Mouse (Mus musculus): Measurements from ENCODE around the gene Zfp653. TPM values are rescaled to one million over a fixed set of nuclear protein-coding genes. Genes with fewer than 3 reads are reported as not detected.
"Not testable (repeated sequence)": the region's sequence is repeated elsewhere in the genome, so short reads cannot be mapped to it uniquely, and the experiment has no call there.

Zfp653 gene
- 5.7 and 7.9 TPM in 2 replicates for total RNA-seq (2017)

DNA sequence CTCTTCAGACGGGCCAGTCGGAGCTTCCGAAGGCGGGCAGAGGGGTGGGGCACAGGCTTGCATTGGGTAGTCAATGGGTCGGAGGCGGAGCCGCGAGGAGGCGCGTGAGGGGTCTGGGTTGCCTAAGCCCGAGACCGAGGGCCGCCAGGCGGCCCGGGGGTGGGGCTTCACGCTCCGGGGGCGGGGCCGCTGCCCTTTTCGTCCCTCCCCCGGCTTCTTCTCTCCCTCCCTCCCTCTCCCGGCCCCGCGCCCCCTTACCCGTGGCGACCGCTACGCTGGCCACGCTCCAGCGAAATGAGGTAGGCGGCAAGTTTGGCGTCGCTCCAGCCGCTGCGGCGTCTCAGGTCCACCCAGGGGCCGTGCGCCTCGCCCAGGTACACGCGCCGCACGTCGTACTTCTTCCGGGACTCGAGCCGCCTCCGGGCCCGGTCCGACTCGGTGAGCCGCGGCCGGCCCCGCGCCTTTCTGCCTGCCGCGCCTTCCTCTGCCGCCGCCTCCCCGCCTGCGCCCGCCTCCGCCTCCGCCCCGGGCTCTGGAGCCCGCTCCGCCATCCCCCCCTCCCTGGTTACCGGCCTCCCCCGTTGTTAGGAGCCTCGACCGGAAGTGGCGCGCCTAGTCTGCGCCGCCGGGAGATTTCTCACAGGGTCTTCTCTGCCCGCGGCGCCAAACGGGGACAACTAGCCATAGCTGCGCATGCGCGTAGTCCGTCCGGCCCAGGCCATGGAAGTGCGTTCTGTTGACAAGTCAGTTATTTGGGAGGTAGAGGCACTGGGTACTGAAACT lies at the start of gene Zfp653, which contains the start of gene Gm49318:
TSS of gene Zfp653 (minus strand) at position 586 of the 783 bp plus-strand sequence.
TSS of gene Gm49318 (minus strand) at position 469 of the 783 bp plus-strand sequence.
- peak; percentile 96 for ATAC-seq (replicated peaks; ENCODE audit: low read depth, poor library complexity, severe bottlenecking)

DNA sequence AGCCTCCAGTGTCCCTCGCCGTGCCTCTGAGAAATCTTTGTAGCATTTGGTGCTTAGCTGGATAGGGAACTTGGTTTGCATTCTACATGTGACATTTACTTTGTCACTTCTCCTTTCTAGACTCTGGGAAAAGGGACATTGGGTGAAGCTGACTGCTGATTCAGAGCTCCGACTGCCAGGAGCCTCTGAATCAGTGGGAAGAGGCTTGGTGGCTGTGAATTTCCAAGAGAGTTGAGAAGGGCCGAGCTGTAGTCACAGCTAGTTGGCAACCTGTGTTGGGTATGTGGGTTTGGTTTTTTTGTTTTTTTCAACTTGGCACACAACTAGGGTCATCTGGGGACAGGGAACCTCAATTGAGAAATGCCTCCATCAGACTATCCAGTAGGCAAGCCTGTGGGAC lies 48.4 kb upstream of the Zfp653 start:
- ATAC-seq (replicated peaks; ENCODE audit: low read depth, poor library complexity, severe bottlenecking): no peak

DNA sequence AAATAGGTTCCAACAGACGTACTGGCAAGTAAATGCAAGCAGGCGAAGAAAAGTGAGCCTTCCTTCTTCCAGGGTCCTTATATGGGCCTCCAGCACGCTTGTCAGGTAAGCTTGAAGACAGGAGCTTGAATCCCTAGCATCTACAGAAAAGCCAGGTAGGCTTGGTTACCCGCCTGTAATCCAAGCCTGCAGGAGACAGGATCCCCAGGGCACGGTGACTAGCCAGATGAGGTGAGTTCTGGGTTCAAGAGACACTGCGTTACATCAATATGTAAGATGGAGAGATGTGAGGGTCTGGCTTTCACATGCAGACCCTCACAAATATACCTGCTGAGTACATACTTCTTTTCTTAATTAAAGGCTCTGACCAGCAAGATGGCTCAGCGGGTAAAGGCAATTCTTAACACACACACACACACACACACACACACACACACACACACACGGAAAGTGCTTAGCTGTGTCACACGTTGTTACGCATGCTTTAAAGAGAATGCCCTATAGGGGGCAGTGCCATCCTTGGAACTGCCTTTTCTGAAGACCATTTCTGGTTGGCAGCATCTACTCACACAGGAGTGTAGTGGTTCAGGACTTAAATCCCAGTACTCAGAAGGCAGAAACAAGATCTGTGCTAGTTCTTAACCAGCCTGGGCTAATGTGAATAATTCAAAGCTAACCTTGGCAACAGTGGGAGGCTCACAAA lies 46.7 kb upstream of the Zfp653 start:
- peak; percentile 40 for ATAC-seq (replicated peaks; ENCODE audit: low read depth, poor library complexity, severe bottlenecking)

DNA sequence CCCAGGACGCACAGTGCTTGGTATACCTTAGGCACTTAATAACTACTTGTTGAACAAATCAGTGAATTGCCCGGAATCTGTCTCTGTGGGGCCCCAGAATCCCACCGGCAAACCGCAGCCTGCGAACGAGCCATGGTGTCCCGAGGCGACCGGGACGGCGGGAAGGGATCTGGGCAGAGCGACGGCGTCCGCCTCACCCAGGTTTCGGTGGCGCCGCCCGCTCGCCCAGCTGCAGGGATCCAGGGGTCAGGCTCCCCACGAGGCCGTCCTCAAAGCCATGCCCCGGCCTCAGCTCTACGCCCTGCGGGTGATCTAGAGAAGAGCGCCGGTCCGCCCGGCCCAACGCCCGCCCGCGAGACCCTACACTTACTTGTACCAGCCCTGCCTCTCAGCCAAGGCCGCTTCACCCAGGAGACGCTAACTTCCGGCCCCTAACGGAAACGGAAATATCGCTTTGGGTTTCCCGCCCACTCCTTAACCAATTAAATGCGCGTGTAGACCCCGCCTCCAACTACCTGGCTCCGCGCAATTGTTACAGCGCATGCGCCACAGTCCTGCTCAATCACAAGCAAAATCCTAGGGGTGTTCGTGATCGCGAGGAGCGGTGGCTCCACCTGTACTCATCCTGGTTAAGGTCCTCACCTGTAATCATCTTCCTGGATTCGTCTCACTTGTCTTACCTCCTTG lies 45.7 kb upstream of the Zfp653 start, which contains the start of gene Elof1:
TSS of gene Elof1 (minus strand) at position 433 of the 687 bp plus-strand sequence.
- peak; percentile 97 for ATAC-seq (replicated peaks; ENCODE audit: low read depth, poor library complexity, severe bottlenecking)

DNA sequence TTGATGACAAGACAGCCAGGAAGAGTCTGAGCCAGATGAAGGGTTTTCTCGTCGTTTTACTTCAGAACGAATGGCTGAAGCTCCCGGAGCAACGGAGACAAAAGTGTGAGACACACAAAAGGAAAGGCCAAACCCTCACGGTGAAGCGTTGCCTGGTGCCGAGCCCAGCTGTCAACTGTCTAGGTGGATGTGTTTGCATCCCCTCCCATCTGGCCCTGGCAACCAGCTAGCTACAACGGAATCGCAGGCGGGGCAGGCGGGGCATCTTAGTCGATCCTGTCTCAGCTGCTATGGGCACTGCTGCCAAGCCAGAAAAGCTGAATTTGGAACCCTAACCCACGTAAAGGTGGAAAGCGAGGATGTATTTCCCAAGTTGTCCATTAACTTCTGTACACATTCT lies 44.9 kb upstream of the Zfp653 start:
- ATAC-seq (replicated peaks; ENCODE audit: low read depth, poor library complexity, severe bottlenecking): no peak

DNA sequence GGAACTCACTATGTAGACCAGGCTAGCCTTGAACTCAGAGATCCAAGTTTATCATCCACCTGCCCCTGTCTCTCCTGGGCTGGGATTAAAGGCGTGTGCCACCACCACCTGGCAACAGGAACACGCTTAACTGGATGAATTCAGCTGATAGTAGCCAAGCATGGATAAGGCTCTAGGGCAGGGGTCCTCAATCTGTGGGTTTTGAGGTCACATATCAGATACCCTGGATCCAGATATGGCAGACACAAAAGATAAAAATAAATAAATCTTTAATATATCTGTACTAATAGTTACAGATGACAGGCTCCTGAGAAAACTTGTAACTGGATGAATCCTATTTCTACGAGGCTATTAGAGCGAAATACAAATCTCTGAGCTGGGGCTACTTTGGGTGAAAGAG lies 44.5 kb upstream of the Zfp653 start:
- no peak for ATAC-seq (replicated peaks; ENCODE audit: low read depth, poor library complexity, severe bottlenecking)

DNA sequence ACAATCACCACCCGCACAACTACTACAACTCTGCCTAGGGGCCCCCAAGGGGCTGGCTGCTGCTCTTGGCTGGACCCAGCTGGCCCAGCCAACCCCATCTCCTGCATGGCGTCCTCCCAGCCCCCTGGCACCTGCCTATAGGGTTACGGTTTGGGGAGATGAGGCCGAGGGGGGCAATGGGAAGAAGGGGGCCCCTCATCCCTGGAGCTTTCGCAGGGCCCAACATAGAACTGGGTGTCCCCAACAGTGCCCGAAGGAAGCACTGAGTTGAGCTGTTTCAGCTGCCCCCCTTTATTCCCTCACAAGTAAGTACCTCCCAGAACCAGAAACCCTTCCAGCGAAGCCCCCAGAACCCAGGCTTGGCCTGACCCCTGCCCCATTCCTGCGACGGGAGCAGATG lies 37.0 kb upstream of the Zfp653 start:
- no peak for ATAC-seq (replicated peaks; ENCODE audit: low read depth, poor library complexity, severe bottlenecking)

DNA sequence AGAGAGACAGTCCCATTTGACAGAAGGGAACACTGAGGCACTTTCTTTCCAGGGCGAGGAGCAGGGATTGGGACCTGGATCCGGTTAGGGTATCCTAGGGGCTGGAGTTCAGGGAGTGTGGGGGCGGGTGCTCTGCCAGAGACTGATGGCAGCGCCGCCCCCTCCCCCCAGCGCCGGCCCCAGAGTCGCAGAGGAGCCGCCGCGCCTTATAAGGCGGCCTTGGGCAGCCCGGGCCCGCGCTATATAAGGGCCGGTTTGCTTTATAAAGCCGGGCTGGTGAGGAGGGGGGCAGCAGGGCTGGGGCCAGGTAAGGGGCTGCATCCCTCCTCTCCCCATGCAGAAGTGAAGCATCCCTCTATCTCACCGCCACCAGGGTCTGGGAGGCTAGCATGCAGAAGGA lies 28.7 kb upstream of the Zfp653 start:
- no peak for ATAC-seq (replicated peaks; ENCODE audit: low read depth, poor library complexity, severe bottlenecking)

DNA sequence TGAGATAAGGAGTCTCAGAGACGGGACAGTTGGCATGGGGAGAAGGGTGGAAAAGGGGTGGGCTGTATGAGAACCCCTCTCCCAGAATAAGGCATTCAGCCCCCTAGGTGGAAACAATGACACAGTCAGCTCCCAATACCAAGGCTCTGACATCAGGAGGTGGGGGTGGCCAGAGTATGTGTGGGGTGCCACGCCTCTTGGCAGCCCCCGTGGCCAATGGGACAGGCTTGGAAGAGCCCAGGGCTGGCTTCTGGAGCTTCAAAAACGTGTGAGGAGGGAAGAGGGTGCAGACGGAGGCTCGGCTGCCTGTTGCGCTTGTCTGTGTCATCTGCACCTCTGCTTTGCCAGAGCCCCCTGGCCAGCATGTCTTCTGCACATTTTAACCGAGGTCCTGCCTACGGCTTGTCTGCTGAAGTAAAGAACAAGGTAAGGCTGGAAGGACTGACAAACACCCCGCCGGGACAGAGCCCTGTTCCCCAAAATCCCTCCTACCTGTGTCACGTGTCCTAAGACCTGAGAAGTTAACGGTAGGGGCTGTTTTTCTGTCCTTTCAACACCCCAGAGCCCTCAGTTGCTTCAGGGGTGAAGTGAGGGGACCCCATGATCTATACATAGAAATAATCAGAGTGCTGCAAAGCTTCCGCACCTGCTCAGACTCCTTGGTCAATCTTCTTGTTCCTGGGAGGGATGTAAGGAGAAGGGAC lies 28.0 kb upstream of the Zfp653 start, which contains the start of gene Cnn1:
TSS of gene Cnn1 (plus strand) at position 224 of the 704 bp plus-strand sequence.
- no peak for ATAC-seq (replicated peaks; ENCODE audit: low read depth, poor library complexity, severe bottlenecking)

DNA sequence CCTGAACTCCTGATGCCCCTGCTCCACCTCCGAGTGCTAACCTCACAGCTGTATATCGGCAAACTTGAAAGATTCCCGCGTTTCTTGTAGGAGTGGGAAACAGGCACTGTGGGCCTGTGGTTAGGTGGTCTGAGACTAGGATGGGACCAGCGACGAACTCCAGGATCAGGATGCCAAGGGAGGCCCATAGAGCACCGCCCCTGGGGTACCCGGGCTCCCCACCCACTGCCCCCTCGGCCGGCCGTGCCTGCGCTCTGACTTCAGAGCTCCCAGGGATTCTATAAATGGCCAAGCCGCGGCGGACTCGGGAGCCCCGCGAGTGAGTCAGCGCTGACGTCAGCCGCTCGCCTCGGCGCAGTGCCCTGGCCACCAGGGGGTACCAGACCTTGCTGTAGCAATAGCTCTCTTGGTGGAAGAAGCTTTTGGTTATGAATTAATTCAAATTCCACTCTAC lies 24.7 kb upstream of the Zfp653 start:
- ATAC-seq (replicated peaks; ENCODE audit: low read depth, poor library complexity, severe bottlenecking): peak; percentile 99

DNA sequence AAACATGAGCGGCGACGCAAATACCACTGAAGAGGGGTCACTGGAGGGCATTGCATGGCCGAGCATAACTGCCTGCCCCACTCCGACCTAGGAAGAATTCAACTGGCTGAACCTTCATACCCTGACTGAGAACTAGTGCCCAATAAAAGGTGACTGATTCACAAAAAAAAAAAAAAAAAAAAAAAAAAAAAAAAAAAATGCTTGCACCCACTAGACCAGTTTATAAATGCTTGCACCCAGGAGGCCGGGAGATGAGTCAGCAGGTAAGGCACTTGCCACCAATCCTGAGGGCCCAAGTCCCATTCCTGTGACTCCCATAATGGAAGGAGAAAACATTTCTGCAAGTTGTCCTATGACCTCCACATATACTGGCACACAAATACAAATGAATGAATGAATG lies 21.6 kb upstream of the Zfp653 start:
- no peak for ATAC-seq (replicated peaks; ENCODE audit: low read depth, poor library complexity, severe bottlenecking)

DNA sequence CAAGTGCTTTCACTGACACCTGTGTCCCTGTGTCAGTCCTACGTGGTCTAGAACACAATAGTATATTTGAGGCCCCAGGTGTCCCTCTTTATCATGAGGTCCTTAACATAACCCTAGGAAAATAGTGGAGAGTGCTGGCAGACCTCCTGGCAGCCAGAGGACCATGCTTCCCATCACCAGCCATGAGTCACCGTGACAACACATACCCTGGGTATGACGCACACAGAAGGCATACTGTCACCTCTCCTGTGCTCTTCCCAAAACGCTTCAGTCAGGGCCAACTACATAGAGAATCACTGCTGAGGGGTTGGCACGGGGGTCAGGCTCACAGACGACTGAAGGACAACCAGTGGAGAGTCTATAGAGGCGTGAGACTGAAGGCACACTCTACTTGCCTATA lies 18.8 kb upstream of the Zfp653 start:
- no peak for ATAC-seq (replicated peaks; ENCODE audit: low read depth, poor library complexity, severe bottlenecking)

DNA sequence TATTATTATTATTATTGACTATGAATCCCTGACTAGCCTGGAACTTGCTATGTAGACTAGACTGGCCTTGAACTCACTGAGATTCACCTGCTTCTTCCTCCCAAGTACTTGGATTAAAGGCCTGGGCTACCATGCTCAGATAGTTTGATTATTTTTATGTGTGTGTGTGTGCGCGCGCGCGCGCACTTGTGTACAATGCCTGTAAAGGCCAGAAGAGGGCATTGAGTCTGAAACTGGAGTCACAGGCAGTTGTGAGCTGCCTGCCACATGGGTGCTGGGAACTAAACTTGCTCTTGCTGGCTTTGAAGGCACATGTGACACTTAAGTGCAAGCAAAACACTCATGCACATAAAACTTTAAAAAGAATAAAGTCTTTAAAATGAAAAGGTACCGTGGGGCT lies 18.1 kb upstream of the Zfp653 start:
- ATAC-seq (replicated peaks; ENCODE audit: low read depth, poor library complexity, severe bottlenecking): no peak

DNA sequence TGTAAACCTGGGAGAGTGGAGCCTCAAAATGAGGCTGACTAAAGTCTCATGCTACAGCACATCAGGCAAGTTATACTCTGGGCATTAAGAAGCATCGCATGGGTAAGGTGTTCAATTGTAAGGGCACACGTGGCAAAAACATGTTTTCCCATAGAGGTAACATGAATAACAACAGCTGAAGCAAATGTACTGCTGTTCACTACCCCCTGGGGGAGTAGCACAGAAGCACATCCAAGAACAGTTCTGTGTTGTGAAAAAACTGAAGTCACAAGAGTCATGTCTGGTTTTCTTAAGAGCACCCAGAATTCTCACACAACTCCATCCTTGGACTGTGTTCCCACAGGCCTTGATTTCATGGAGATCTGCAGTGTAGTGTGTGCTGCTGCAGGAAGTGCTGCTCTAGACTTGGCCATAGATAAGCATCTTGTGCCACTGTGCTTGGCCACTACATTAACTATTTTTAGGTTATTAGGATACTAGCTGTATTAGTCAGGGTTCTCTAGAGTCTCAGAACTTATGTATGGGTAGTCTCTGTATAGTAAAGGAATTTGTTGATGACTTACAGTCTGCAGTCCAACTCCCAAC lies 15.9 kb upstream of the Zfp653 start:
- no peak for ATAC-seq (replicated peaks; ENCODE audit: low read depth, poor library complexity, severe bottlenecking)

DNA sequence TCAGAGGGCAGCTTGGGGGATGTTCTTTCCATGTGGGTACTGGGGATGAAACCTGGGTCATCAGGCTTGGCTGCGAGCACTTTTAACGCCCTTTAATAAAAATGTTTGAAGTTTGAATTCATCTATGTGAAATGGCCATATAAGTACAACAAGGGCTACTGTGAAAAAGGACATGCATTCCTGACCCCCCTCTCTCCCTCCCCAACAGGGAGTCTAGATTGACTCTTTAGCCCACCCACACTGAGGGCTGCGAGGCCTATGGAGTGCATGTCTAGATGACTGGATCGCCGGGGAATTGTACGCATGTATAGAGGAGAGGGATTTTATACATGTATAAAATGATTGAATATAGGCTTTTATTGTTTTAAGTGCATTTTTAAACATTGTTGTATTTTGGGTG lies 14.8 kb upstream of the Zfp653 start:
- ATAC-seq (replicated peaks; ENCODE audit: low read depth, poor library complexity, severe bottlenecking): no peak

DNA sequence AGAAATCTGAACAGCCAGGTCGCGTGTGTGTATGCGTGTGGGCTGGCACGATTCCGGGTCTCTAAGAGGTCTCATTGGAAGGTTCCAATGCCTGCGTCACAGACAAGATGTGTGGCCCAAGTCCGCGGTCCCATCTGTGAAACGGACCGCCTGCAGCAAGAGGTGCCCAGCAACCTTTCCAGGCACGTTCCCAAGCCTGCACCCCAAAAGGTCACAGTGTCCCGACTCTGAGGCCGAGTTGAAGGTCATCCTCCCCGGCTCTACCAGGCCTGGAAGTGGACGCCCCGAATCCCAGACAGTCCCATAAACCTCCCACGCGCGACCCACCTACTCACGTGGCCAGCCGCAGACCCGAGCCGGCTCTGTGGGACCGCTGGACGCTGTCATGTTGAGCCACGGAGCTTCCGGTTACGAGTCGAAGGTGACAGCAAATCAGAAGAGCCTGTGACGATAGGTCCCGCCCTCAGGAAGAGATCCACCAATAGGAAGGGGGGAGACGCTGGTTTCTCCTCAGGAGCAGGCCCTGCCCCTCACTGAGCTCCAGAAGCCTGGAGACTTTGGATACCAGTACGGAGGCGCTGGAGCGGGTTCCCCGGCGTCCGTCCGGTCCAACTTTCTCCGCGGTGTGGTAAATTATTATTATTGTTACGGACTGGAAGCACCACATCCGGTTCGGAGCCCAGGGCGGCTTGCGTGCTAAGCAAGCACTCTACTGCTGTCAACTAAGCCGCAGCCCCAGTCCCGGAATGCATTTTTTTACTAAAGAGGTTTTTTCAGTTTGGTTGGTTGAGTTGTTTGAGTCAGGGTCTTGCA lies 14.1 kb upstream of the Zfp653 start, which contains the start of gene Ecsit:
TSS of gene Ecsit (minus strand) at position 417 of the 813 bp plus-strand sequence.
- peak; percentile 100 for ATAC-seq (replicated peaks; ENCODE audit: low read depth, poor library complexity, severe bottlenecking)

DNA sequence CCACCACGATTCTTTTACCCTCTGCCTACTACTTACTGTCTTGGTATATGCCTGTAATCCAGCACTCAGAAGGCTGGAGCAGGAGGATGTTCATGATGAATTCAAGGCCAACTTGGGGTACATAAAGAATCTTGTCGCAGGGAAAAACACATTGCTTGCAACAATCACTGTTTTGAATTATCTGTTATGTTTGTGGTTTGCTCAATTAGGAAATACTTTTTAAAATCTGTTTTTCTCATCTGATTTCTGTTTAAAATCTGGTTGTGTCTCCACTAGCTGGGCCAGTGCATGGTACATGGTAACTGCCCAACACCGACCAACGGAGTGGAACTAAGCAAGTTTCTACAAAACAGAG lies 13.5 kb upstream of the Zfp653 start:
- no peak for ATAC-seq (replicated peaks; ENCODE audit: low read depth, poor library complexity, severe bottlenecking)

DNA sequence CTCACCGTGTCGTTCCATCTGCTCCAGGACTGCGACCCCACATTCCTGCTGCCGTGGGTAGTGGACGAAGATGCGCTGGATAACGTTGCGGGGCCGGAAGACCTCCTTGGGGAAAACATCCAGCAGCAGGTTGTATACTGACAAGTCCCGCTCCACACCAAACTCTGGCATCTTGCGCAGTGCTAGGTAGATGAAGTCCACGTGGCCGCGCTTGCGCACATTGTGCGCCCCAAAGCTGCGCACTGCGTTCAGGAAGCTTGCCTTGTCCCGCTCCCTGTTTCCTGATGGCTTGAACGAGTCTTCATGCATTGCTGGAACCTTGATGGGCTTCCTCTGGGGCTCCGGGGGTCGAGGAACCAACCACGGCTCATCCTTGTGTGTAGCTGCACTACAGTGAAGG lies 5.0 kb upstream of the Zfp653 start:
- ATAC-seq (replicated peaks; ENCODE audit: low read depth, poor library complexity, severe bottlenecking): no peak

DNA sequence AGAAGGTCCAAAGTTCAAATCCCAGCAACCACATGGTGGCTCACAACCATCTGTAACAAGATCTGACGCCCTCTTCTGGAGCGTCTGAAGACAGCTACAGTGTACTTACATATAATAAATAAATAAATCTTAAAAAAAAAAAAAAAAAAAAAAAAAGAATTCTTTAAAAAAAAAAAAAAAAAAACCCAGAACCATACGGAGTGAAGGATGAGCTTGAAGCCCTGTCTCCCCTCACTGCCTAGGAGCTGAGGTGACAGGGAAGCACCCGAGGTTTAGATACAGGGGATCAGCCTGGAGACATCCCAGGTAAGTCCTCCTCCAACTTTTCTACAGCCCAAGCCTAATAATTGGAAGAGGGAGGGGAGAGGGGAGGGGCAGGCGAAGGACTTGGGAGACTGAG lies 4.6 kb upstream of the Zfp653 start:
- not testable (repeated sequence) for ATAC-seq (replicated peaks; ENCODE audit: low read depth, poor library complexity, severe bottlenecking)

Measured in common myeloid progenitor, adult 5-6 weeks (primary cell).